Mouse (Mus musculus) right cerebral cortex, postnatal 36 days (tissue): ENCODE results near the gene Pou2f1.
"Not testable (repeated sequence)": the region's sequence is repeated elsewhere in the genome, so short reads cannot be mapped to it uniquely, and the experiment has no call there.

ENCODE experiments used
- DNase-seq, 2 experiments: peaks; one replicate each; pipeline ENCODE4 v3.0.0; 2022; ENCODE audit warnings: low spot score in 2 of 2, mixed read lengths in 1 of 2

Pou2f1 gene

GRCm38 (mm10) chr1:166003181-166004022, 924 bp upstream of the Pou2f1 start:
- DNase-seq = peak; percentile 88 to 89

DNA sequence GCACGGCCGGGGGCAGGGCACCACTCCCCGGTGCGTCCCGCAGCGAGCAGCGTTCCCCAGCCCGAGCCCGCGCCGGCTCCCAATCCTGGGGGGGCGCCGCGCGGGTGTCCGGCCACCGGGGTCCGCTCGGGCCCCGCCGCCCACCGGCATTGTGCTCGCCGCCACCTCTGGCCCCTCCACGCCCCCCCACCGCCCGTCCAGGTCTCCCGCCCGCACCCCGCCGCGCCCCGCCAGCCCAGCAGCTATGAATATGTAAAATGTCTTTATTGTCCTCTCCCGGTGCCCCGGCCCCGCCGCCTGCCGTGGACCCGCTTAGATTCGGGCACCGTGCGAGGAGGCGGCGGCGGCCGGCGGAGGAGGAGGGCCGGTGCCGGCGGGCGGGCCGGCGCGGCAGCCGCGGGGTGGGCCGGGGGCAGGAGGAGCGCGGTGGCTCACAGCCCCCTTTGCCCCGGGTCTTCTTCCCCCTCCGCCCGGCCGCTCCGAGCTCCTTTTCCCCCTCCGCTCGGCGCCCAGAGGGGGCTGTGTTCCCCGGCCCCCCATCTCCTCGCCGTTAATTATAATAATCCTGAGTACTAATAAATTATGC, 481 bp downstream of the Pou2f1 start:
- DNase-seq = peak; percentile 14 to 25

DNA sequence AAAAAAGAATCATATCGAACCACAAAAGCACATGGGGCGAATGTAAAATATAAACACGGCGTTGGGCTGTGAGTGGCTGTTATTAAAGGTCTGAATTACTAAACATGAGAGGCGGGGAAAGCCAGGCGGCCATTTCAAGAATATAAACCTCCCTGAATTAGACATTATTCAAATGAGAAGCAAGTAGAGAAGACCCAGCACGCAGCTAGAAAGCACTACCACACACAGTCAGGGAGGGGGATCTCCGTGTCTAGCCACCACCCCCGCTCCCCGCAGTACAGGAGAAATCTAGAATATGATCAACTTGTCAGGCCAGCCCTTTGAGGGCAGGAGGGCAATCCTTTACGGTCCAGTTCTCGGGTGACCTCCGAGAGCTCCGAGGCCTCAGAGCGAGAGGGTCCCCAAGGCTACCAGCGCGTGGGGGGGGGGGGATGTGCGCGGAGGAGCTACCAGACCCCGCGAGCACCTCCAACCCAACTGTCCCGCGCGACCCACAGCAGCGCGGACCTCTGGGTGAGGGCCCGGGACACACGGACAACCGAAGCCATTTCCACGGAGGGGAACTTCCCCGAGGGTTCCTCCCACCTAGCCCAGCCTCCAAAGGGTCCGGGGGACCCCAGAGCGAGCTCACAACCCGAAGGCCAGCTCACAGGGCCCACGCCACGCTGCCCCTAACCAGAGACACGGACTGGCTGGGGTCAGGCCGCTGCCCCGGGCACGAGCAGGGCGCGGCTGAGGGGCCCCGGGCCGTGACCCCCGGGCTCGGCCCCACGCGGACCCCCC, 1.2 kb downstream of the Pou2f1 start:
- DNase-seq = peak; percentile 33 to 39

GRCm38 (mm10) chr1:166000601-166001120, 1.8 kb downstream of the Pou2f1 start:
- DNase-seq = no peak

DNA sequence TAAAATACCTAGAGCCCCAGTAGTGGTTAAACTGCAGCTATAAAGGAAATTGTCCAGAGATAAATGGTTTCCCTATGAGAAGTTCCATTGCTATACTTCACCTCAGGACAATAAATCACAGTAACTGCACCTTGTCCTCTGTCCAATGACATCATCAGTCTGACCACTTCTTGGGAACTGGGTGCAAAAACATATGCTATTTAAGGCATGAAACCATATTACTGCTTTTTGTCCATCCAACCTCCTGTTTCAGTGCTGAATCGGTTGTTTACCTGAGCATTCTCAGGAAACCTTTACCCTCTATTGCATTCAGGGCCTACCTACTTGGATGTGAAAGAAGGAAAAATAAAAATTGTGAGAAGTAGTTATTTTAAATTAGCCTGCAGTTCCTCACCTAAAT, 2.8 kb downstream of the Pou2f1 start:
- DNase-seq = no peak

- DNase-seq = no peak
Observed at GRCm38 (mm10) chr1:165995661-165996055, 6.8 kb downstream of the Pou2f1 start.

DNA sequence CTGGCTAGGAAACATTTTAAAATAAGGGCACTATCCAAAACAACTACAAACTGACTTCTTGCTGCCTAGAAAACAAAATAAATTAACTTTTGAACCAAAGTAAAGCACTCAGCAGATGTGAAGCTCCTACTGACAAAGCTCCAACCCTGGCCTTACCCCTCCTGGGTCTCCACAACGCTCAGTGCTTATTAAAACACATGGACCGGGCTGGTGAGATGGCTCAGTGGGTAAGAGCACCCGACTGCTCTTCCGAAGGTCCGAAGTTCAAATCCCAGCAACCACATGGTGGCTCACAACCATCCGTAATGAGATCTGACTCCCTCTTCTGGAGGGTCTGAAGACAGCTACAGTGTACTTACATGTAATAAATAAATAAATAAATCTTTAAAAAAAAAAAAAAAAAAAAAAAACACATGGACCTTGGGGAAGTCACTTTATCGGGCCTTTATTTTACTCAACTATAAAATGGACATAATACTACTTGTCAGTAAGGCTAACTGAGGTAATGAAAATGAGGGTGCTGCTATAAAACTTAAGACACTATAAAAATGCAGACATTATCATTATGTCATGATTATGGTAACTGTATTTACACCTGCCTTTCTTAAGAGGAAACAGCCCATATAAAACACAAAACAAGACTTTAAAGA, 7.3 kb downstream of the Pou2f1 start:
- not testable (repeated sequence) for DNase-seq

GRCm38 (mm10) chr1:165994279-165994678, 8.2 kb downstream of the Pou2f1 start:
- DNase-seq = no peak

GRCm38 (mm10) chr1:165993270-165994156, 9.0 kb downstream of the Pou2f1 start:
- DNase-seq = no peak

DNA sequence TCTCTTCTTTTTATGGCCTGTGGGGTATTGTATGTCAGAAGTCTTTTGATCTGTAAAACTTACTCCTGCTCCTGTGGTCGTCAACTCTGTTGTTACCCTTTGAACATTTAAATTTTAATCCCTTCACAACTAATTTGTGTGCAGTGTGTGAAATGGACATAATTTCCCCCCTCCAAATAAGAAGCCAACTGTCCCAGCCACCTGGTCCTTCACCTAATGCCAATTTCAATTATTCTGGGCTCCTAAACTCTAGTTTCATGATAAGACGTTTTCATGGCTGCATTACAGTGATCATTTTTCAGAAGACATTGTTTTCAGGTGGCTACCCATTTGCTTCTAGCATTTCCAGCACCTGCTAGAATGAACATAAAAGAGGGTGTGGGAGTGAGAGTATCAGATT, 13.9 kb downstream of the Pou2f1 start:
- DNase-seq = no peak

DNA sequence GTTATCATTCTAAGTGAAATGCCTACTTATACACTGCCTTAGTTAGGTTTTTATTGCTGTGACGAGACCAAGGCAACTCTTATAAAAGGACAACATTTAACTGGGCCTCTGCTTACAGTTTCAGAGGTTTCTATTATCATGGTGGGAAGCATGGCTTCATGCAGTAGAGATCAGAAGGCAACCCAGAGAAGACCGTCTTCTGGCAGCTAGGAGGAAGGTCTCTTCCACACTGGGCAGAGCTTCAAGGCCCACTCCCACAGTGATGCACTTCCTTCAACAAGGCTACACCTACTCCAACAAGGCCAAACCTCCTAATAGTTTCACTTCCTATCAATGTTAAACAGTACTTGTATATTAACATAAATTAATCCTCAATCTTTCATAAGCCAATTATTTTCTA, 14.4 kb downstream of the Pou2f1 start:
- no peak for DNase-seq

DNA sequence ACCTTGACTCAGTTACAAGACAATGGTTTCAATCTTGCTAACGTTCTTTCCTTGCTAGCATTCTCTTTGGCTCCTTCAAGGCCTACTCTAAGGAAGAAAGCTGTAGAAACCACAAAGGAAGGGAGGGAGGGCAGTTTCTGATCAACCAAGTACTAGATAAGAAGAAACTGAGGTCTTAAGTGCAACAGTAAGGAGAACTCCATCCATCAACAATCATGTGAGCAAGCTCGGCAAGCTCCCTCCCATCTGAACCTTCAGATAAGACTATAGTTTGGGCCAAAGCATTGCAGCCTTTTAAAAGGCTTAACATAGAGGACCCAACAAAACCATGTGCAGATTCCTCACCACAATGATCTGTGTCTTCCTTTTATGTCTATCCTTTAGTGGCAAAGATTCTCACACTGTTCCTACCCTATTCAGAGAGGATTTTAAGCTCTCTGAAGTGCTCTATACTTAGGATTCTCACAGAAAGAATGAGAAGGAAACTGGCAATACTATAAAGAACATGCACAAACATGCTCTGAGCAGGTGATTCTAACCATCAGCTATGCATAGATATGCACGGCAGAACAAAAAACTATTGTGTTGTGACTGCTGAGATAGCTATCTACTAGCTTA, 16.6 kb downstream of the Pou2f1 start:
- DNase-seq = no peak

DNA sequence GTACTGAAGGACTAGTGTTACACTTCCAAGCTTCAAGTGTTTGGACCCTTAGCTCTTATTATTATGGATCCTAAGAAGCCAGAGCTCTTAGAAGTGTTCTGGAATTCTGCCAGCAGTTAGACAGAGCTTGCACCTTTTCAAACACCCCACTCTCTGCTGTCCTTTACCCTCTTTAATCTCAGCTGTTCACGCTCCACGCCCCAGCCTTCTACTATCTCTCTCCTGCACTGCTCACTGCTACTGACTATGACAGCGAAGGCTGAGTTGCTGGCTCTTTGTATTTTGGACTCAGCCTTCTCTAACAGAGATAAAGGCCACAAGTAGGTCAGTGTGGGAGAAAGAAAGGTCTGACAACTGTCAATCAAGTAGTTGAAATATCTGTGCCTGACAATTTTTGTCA, 17.3 kb downstream of the Pou2f1 start:
- DNase-seq = no peak

GRCm38 (mm10) chr1:165976672-165977448, 25.6 kb downstream of the Pou2f1 start:
- no peak for DNase-seq

DNA sequence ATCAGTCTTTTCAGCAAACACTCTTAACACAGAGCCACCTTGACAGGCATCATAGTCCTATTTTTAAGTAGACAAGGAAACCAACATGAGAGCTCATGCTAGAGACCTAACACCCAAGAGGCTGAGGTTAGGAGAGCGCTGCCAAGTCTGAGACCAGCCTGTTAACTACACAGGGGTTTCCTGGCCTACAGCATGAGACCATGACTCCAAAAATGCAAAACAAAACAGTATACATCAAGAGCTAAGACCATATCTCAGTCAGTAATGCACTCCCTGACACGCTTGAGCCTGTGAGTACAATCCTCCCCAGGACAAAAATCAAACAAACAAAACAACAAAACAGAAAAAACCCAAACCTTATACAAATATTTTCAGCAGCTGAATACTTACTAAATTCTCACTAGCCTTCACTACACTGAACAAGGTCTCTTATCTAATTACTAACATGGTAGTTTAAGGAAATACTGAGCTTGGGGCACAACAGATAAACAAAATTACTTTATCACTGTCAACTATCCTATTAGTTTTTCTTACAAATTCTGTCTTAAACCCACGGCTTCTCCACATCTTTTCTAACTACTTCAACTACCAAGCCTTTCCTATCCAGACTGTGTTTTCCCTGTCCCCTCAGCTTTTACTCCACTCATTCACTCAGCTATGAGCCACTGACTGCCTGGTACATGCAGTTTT, 33.3 kb downstream of the Pou2f1 start:
- no peak for DNase-seq

DNA sequence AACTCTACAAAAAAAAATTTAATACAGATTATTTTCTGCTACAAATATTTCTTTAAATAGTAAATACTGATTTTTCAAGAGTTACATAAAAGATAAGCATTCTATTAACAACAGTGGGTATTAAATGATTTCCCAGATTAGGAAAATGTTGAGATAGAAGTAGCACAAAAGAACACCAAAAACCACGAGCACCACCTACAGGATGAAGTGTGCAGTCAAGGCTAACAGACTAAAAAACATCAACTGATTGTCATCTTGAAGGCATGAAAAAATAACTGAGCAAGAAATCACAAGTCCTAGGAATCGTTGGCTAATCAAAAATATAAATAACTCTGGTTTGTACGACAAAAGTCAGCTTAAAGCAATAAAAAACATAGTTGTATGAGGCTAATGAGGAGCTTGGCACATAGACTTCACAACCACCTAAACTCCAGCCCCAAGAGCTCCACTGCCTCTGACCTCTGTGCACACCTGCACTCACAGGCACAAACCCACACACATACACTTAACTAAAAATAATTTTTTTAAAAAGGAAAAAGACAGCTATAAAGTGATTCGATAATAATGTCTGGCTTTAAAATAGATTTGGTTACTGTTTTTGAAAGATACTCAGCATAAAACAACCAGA, 35.3 kb downstream of the Pou2f1 start:
- peak; percentile 17 to 19 for DNase-seq

DNA sequence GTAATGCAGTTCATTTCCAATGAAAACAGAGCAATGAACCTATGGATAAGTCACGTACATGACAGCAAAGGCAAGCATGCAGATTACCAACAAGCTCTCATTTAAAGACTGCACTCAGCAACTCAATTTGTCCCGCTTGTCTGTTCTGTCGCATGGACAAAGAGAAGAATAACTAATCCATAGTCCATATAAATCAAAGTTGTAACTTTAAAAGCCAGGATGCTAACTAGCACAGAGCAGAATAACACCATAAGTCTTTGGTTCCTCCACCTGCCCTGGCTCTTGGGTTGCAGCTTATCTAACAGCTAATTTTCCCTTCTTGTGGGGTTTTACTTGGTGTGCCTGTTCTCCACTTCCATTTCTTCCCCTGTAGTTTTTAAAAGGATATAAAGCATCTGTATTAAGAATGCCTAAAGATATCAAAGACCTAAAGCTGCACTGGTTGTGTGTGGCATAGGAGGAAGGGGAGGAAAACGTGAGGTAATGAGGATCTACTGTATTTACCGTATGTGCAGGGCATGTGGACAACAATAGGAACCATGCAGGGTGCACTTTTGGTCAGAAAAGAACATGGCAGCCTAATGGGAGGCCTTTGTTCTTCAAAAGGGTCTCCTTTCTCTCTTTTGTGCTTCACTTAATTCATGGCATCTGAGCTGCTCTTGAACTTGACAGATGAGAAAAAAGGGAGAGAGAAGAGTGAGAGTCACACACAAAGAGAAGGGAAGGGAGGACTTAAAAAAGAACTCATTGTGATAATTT, 36.1 kb downstream of the Pou2f1 start:
- DNase-seq = no peak
